Mouse (Mus musculus) right cerebral cortex, postnatal 4 days (tissue): ENCODE results near the gene Vps13d.

Experiments used
- DNase-seq: peaks from one replicate; pipeline ENCODE4 v3.0.0-alpha.2; 2022

The Vps13d gene

DNA sequence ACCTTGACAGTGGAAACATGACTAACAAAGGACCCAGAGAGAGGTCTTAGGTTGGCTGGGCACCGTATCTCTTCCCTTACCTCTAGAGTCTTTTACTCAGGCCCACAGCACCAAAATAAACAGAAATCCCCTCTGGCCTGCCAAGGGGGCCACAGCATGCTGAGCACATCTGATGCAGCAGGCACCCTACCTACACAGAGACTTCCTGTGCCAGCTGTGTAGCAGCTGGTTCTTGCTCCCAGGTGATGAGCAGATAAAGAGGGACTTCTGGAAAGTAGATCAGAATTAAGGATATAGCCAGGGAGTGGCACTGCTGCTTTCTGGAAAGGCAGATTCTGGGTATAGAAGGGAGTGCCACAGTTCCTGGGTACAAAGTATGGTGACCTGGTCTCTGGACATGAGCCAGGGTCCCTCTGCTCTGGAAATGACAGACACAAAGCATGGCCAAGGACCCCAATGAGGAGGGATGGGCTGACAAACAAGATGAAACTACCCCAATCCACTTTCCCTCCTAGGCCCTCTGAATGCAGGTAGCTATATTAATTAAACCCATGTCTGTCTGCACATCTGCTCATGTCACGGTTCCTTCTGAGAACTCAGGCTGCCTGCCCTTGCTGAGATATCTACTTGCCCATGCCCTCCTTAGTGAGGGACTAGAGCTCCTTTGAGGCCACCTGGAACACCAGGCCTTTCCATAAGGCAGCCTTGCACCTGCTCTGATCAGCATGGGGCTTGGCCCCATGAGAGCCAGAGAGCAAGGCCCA is 195.8 kb downstream of the Vps13d start:
- no peak for DNase-seq

DNA sequence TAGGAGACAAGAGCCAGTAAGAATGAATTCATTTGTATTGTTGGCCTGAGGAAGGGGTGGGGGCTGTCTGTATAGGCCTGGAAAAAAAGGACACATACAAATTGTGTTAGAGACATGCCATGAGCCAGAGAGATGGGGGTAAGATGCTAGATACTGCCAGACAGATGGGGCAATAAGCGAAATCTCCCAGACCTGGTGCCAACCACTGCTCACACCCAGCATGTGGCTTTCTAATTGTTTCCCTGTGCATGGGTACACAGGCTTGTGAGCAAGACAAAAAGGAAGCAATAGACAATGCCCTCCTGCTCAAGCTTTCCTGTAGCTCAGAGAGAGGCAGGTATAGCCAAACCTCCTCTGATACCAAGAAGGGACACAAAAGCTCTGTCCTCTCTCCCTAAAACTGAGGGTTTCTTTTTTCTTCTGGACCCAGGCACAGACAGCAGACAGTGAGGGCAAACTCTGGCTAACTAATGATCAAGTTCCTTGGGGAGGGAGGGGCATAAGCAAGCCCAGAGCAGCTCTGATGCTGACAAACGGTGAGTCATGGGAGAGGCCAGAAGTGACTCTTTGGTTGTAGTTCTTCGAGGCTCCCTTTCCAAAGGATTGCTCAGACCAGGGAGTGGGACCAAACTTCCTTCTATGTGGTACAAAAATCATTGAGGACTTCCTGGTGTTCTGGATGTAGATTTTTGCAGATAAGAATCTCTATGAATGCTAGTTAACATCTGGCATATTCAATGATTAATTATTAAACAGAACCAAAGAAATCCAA is 196.7 kb downstream of the Vps13d start:
- no peak for DNase-seq

GRCm38 (mm10) chr4:144996996-144997820 is 197.6 kb downstream of the Vps13d start:
- DNase-seq = no peak

- DNase-seq = no peak
These were observed 199.0 kb downstream of the Vps13d start for GRCm38 (mm10) chr4:144995826-144996225.

DNA sequence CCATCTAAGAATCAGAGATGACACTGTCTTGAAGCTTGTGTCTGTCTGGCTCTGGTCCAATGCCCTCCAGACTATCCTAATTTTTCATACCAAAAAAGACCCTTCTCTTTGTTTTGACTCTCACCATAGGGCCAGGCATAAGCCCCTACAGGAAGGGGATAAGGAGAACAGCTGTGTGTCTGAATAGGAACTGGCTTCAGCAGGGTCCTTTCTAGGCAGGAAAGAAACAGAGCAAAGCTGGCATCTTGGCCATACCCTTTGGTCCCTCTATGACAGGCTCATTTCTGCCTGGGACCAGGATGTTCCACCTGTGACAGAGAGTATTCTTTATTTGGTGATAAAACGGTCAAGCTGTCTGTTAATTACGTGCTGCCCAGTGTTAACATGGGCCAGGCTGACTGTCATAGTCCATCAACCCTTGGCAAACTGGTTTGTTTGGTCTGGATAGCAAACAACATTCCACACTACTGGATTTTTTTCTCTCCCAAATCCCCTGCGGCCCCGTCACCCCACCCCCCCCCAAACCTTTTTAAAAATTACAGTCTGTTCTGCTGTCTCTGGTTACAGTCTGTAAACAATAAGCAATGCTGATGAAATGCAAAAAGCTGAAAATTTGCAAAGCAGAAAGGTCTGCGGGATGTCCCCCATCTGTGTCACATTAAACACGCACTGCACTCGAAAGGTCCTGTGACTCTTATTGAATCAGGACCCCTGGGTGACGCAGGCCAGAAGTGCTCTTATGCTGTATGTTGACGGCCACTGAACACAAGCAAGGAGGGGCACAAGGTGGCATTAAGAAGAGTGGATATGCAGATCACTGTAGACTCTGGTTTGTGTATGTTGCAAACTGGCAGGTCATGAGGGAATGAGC is 201.5 kb downstream of the Vps13d start:
- no peak for DNase-seq

GRCm38 (mm10) chr4:144992413-144992812 is 202.4 kb downstream of the Vps13d start:
- DNase-seq = no peak

GRCm38 (mm10) chr4:144988443-144989206 is 206.2 kb downstream of the Vps13d start:
- DNase-seq = no peak

DNA sequence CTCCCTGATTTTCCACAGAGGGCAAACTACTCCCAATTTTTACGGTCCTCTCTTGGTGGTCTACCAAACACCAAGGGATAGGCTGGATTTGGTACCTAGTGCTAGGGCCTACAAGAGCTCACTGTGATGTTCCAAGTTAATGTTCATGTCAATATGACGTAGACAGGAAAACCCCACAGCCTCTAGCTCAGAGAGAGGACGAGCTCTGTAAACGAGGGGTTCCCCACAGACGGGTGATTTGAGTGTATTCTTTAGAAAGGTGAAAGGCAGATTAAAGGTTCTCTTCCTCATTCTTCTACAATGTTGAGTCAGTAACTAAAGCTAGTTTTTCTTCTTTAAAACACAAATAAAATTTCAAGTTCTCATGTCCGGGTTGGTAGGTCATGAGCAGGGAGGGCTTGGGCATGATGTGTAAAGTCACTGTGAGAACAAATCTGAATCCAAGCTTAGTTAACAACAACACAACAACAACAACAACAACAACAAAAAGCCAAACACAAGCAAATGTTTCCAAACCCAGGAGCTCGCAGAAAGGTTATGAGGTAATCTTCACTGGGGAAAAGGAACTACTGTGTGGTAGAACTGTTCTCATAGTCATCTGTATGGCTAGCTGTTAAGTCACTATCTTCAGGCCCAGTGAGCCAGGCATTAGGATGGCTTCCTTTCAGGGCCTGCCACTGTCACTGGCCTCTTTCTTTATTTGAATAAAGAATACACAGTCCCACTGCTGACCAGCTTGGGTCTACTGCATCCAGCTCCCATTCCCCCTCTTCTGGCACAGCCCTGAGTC is 208.6 kb downstream of the Vps13d start:
- DNase-seq = no peak

DNA sequence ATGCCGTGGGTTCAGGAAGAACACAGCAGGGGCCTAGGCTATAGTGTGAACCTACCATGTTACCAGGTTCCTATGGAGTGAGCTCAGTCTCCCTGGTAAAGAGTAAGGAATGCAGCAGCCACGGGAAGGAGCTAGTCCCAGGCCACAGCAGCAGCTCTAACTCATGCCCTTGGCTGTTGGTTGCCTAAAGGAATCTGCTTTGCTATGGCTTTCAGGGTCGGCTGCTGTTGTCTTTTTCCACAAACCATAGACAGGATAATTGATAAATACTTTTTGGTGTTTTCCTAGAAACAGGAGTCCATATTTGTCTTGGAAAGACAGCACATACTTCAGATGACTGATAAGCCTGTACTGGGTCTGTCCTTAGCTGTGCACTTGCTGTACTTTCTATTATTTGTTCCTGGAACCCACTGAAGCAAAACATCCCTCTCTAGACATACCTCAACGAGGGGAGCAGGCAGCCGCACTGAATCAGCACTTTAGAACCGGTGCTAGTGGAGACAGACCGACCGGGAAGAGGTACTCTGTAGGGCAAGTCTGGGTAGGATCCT is 210.9 kb downstream of the Vps13d start:
- DNase-seq = no peak

- no peak for DNase-seq
These were observed 211.5 kb downstream of the Vps13d start for GRCm38 (mm10) chr4:144983228-144983744.

GRCm38 (mm10) chr4:144980811-144981551 is 213.8 kb downstream of the Vps13d start:
- no peak for DNase-seq

DNA sequence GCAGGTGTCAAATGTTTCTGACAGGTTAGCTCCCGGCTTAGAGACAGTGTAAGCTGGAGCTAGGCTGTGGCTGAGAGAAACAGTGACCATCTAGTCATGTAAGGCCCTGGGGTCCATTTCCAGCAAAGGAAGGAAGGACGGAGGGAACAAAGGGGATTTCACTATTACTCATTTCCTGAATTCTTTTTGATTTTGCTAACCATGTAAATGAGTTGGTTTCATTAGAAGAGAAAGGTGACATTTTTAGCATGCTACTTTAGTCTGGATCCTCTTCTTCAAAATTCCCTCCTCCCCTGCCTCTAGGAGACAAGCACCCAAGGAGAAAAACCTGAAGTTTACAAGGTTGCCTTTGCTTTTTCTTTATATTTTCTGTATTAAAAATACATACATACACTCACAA is 214.7 kb downstream of the Vps13d start:
- DNase-seq = no peak

GRCm38 (mm10) chr4:144978039-144978438 is 216.8 kb downstream of the Vps13d start:
- no peak for DNase-seq

GRCm38 (mm10) chr4:144977057-144977456 is 217.7 kb downstream of the Vps13d start:
- DNase-seq = no peak

DNA sequence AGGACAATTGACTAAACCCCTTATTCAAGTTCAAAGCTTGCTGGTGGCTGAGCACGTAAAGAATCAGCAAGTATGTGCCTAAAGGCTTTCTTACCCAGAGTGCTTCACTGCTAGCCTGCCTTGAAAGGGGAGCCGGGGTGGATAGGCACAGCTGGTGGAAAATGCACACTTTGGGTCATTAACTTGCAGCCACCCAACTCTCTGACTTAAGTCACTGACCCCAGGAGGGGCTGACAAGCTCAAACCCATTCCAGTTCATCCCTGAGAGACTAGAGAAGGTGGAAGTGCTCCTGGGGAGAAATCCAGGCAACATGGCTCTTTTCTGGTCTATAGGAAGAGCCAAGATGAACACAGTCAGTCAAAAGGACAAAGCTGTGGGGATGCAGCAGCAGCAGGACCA is 219.3 kb downstream of the Vps13d start:
- DNase-seq = no peak

- DNase-seq = no peak
These were observed 220.3 kb downstream of the Vps13d start for GRCm38 (mm10) chr4:144974458-144974857.

GRCm38 (mm10) chr4:144972948-144973720 is 221.7 kb downstream of the Vps13d start:
- peak; percentile 26 for DNase-seq

GRCm38 (mm10) chr4:144971048-144971447 is 223.8 kb downstream of the Vps13d start:
- DNase-seq = no peak

DNA sequence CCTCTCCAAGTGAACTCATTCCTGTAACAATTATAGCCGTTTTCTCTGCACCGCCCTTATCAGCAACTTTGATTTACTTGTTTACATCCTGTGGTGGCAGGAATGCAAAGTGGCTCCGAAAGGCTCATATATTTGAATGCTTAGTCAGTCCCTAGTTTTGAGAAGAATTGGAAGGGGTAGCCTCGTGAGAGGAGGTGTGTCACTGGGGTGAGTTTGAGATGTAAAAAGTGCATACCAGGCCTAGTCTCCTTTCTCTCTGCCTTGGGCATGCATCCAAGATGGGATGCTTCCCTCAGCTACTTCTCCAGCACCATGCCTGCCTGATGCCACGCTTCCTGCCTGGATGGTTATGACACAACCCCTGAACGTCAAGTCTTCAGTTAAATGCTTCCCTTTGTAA is 225.8 kb downstream of the Vps13d start:
- no peak for DNase-seq
